Mouse (Mus musculus): Measurements from ENCODE around the gene Lrch1. TPM values are rescaled to one million over a fixed set of nuclear protein-coding genes. Genes with fewer than 3 reads are reported as not detected.

Lrch1 gene
- total RNA-seq, 1 experiment: 3.3 TPM

DNA sequence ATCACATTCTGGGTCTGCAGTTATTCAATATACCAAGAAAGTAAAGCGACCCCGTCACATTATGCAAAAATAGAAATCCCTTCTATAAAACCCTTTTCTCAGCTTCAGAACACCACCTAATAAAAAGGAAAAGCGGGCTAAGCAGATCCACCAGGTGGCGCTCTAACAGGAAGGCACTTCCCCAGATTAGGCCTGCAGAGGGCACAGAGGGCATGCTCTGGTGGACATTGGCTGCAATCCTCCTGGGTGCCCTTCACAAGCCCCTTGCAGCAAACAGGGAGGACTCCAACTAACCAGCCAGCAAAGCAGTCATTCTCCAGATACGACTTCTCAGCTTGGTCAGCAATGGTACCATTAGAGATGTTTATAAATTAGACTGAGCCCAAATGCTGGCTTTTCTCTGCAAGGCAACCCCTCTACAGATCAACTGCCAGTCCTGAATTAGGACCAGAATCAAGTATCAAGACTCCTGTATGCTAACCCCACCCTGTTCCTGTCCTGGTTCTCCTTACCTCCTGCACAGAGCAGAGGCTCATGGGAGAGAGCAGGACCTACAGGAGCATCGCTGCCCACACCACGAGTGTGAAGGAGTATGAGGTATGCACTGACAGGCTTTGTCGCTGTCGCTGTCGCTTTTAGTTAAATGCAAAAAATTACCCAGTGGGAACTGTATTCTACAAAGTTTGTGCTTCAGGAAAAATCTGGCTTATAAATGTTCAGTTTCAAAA is 183.3 kb downstream of the Lrch1 start:
- H3K4me3 ChIP-seq (ENCODE audit: insufficient read depth in 1 of 2, low read depth in 1 of 2, low read length in 2 of 2, poor library complexity in 1 of 2, severe bottlenecking in 1 of 2): no peak overlapping the region
- no peak overlapping the region for H3K27ac ChIP-seq (ENCODE audit: insufficient read depth, low read depth, low read length, poor library complexity, severe bottlenecking)
- no peaks in the 10 kb centered on the region for H3K4me1 ChIP-seq (ENCODE audit: control insufficient read depth in 2 of 2, insufficient read depth in 2 of 2, low read length in 2 of 2, poor library complexity in 1 of 2)
- no peak overlapping the region for H3K9ac ChIP-seq (ENCODE audit: insufficient read depth, low read depth, low read length, poor library complexity, severe bottlenecking)
- TF ChIP-seq ZC3H11A (IDR thresholded peaks at IDR 0.05; ENCODE audit: borderline replicate concordance, low read depth, low read length) (no peak), CHD2 (IDR thresholded peaks at IDR 0.05; ENCODE audit: low read depth, low read length) (no peak), ZNF384 (IDR thresholded peaks at IDR 0.05; ENCODE audit: low read depth, low read length) (no peak), MAFK (IDR thresholded peaks at IDR 0.05; ENCODE audit: insufficient read depth, low read depth, low read length) (no peak), HCFC1 (IDR thresholded peaks at IDR 0.05; ENCODE audit: borderline replicate concordance, insufficient read depth, low read length) (no peak)
- H3K36me3 ChIP-seq (ENCODE audit: control insufficient read depth, insufficient read depth, low read length, poor library complexity, severe bottlenecking): no peaks in the 10 kb centered on the region
- peak; percentile 65 for DNase-seq (ENCODE audit: low read depth, low spot score)
- no peaks in the 10 kb centered on the region for H3K9me3 ChIP-seq (ENCODE audit: control insufficient read depth, insufficient read depth, low read depth, low read length)
- in situ Hi-C loops (cut with MboI; ENCODE audit: low sequenced_read_pairs in 2 of 2, unreplicated experiment in 2 of 2): loop anchor here (25.0 kb wide), 1 partner anchor 223 kb away; no protein-coding TSS in a partner anchor

DNA sequence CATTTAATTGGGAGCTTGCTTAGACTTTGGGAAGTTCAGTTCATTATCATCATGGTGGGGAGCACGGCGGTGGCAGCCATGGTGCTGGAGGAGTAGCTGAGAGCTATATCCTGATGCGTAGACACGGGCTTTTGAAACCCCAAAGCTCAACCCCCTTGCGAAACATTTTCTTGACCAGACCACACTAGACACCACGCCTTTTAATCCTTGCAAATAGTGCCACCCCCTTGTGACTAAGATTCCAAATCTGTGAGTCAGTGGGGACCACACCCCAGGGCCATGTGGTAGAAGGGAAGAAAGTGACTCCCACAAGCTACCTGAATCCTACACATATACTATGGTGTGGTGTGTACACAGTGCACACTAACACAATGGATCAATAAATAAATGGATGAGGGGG is 210.8 kb downstream of the Lrch1 start:
- Histone ChIP-seq H3K4me1 (ENCODE audit: control insufficient read depth in 2 of 2, insufficient read depth in 2 of 2, low read length in 2 of 2, poor library complexity in 1 of 2) (no peaks in the 10 kb centered on the region), H3K36me3 (ENCODE audit: control insufficient read depth, insufficient read depth, low read length, poor library complexity, severe bottlenecking) (peaks cover 5% of the 10 kb centered on the region), H3K9me3 (ENCODE audit: control insufficient read depth, insufficient read depth, low read depth, low read length) (no peaks in the 10 kb centered on the region), H3K27ac (ENCODE audit: insufficient read depth, low read depth, low read length, poor library complexity, severe bottlenecking) (no peak overlapping the region), H3K4me3 (ENCODE audit: insufficient read depth in 1 of 2, low read depth in 1 of 2, low read length in 2 of 2, poor library complexity in 1 of 2, severe bottlenecking in 1 of 2) (no peak overlapping the region), H3K9ac (ENCODE audit: insufficient read depth, low read depth, low read length, poor library complexity, severe bottlenecking) (no peak overlapping the region)
- DNase-seq (ENCODE audit: low read depth, low spot score): no peak
- TF ChIP-seq HCFC1 (IDR thresholded peaks at IDR 0.05; ENCODE audit: borderline replicate concordance, insufficient read depth, low read length) (no peak), MAFK (IDR thresholded peaks at IDR 0.05; ENCODE audit: insufficient read depth, low read depth, low read length) (no peak), ZNF384 (IDR thresholded peaks at IDR 0.05; ENCODE audit: low read depth, low read length) (no peak), ZC3H11A (IDR thresholded peaks at IDR 0.05; ENCODE audit: borderline replicate concordance, low read depth, low read length) (no peak), CHD2 (IDR thresholded peaks at IDR 0.05; ENCODE audit: low read depth, low read length) (no peak)
- in situ Hi-C loops (cut with MboI; ENCODE audit: low sequenced_read_pairs in 2 of 2, unreplicated experiment in 2 of 2): no loop called here

DNA sequence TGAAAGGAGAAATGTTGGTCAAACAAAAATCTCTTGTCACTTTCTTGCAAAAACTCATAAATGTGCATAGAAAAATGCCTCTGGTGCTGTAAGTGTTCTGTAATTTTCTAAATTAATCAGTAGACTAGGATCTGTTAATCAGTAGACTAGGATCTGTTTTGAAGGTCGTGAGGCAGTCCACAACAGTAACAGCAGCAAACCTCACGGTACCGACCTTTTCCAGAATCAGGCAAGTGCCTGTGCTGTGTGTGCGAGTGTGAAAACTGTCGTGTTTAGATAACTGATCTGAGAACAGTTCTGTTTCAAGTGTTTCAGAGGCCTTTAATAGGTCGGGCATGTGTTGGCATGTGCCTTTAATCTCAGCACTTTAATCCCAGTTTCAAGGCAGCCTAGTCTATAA is 212.2 kb downstream of the Lrch1 start:
- no peak overlapping the region for H3K9ac ChIP-seq (ENCODE audit: insufficient read depth, low read depth, low read length, poor library complexity, severe bottlenecking)
- in situ Hi-C loops (cut with MboI; ENCODE audit: low sequenced_read_pairs in 2 of 2, unreplicated experiment in 2 of 2): no loop called here
- DNase-seq (ENCODE audit: low read depth, low spot score): no peak
- no peaks in the 10 kb centered on the region for H3K9me3 ChIP-seq (ENCODE audit: control insufficient read depth, insufficient read depth, low read depth, low read length)
- H3K4me1 ChIP-seq (ENCODE audit: control insufficient read depth in 2 of 2, insufficient read depth in 2 of 2, low read length in 2 of 2, poor library complexity in 1 of 2): no peaks in the 10 kb centered on the region
- no peak overlapping the region for H3K27ac ChIP-seq (ENCODE audit: insufficient read depth, low read depth, low read length, poor library complexity, severe bottlenecking)
- H3K36me3 ChIP-seq (ENCODE audit: control insufficient read depth, insufficient read depth, low read length, poor library complexity, severe bottlenecking): no peaks in the 10 kb centered on the region; the same call in 1 of the 2 replicates
- no peak for TF ChIP-seq ZNF384 (IDR thresholded peaks at IDR 0.05; ENCODE audit: low read depth, low read length)
- no peak for TF ChIP-seq HCFC1 (IDR thresholded peaks at IDR 0.05; ENCODE audit: borderline replicate concordance, insufficient read depth, low read length)
- TF ChIP-seq CHD2 (IDR thresholded peaks at IDR 0.05; ENCODE audit: low read depth, low read length): no peak
- TF ChIP-seq MAFK (IDR thresholded peaks at IDR 0.05; ENCODE audit: insufficient read depth, low read depth, low read length): no peak
- no peak for TF ChIP-seq ZC3H11A (IDR thresholded peaks at IDR 0.05; ENCODE audit: borderline replicate concordance, low read depth, low read length)
- H3K4me3 ChIP-seq (ENCODE audit: insufficient read depth in 1 of 2, low read depth in 1 of 2, low read length in 2 of 2, poor library complexity in 1 of 2, severe bottlenecking in 1 of 2): no peak overlapping the region

DNA sequence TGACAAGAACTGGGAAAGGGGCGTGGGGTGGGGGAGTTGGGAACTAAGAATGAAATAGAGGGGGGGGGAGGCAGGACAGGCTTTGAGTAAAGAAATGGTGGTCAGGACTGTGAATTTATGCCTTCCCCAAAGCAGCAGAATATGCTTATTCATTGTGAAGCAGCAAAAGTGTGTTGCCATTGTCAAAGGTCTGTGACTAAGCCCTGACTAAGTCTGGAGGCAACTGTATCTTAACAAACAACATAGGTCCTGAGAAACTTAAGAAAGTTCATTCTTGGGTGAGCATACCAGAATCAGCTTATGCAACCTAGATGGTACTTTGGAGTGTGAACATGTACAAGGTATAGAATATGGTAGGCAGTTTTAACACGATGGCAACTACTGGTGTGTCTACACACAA is 214.3 kb downstream of the Lrch1 start:
- Histone ChIP-seq H3K4me1 (ENCODE audit: control insufficient read depth in 2 of 2, insufficient read depth in 2 of 2, low read length in 2 of 2, poor library complexity in 1 of 2) (no peaks in the 10 kb centered on the region), H3K27ac (ENCODE audit: insufficient read depth, low read depth, low read length, poor library complexity, severe bottlenecking) (no peak overlapping the region), H3K9ac (ENCODE audit: insufficient read depth, low read depth, low read length, poor library complexity, severe bottlenecking) (no peak overlapping the region), H3K4me3 (ENCODE audit: insufficient read depth in 1 of 2, low read depth in 1 of 2, low read length in 2 of 2, poor library complexity in 1 of 2, severe bottlenecking in 1 of 2) (no peak overlapping the region), H3K36me3 (ENCODE audit: control insufficient read depth, insufficient read depth, low read length, poor library complexity, severe bottlenecking) (no peaks in the 10 kb centered on the region), H3K9me3 (ENCODE audit: control insufficient read depth, insufficient read depth, low read depth, low read length) (no peaks in the 10 kb centered on the region)
- in situ Hi-C loops (cut with MboI; ENCODE audit: low sequenced_read_pairs in 2 of 2, unreplicated experiment in 2 of 2): no loop called here
- DNase-seq (ENCODE audit: low read depth, low spot score): no peak
- no peak for TF ChIP-seq HCFC1 (IDR thresholded peaks at IDR 0.05; ENCODE audit: borderline replicate concordance, insufficient read depth, low read length)
- no peak for TF ChIP-seq ZC3H11A (IDR thresholded peaks at IDR 0.05; ENCODE audit: borderline replicate concordance, low read depth, low read length)
- no peak for TF ChIP-seq ZNF384 (IDR thresholded peaks at IDR 0.05; ENCODE audit: low read depth, low read length)
- TF ChIP-seq MAFK (IDR thresholded peaks at IDR 0.05; ENCODE audit: insufficient read depth, low read depth, low read length): no peak
- no peak for TF ChIP-seq CHD2 (IDR thresholded peaks at IDR 0.05; ENCODE audit: low read depth, low read length)

All from ES-E14 (cell line).